Mouse (Mus musculus) granulocyte monocyte progenitor cell, adult 5-6 weeks (primary cell): ENCODE results near the gene Fignl1. TPM values are rescaled to one million over a fixed set of nuclear protein-coding genes. Genes with fewer than 3 reads are reported as not detected.

Experiments used
- ATAC-seq: replicated peaks from 2 replicates; pipeline ENCODE4 v1.8.0; 2016; ENCODE audit warnings: mild to moderate bottlenecking, moderate TSS enrichment, inconsistent platforms; ENCODE audit not compliant: poor library complexity, severe bottlenecking
- total RNA-seq, 2 experiments: library from RNA; stranded (forward) in 1 of 2; stranded (reverse) in 1 of 2; fragments of 200-712, 200-1000 nt in 1 of 2; fragments of >200 nt in 1 of 2; fragmentation: Nextera tagmentation in 1 of 2; gene quantifications; 2 replicates each; pipeline ENCODE4 v1.2.3; 2014 to 2017

The Fignl1 gene
- total RNA-seq (2014; fragmentation: Nextera tagmentation) (43.8 and 51.2 TPM in 2 replicates), total RNA-seq (2017) (93.0 and 100 TPM in 2 replicates)

GRCm38 (mm10) chr11:11808820-11809403 is at the start of gene Fignl1:
Fignl1 (minus strand) TSS chr11:11808962.
- ATAC-seq: peak; percentile 84

- no peak for ATAC-seq
These were observed 48.2 kb upstream of the Fignl1 start for GRCm38 (mm10) chr11:11856959-11857358.

- no peak for ATAC-seq
These were observed 46.9 kb upstream of the Fignl1 start for GRCm38 (mm10) chr11:11855685-11856131.

GRCm38 (mm10) chr11:11855061-11855672 is 46.4 kb upstream of the Fignl1 start:
- no peak for ATAC-seq

GRCm38 (mm10) chr11:11853731-11854461 is 45.1 kb upstream of the Fignl1 start:
- ATAC-seq: no peak

GRCm38 (mm10) chr11:11851957-11852505 is 43.3 kb upstream of the Fignl1 start:
- no peak for ATAC-seq

GRCm38 (mm10) chr11:11850476-11851267 is 41.9 kb upstream of the Fignl1 start:
- ATAC-seq: no peak

GRCm38 (mm10) chr11:11849513-11850311 is 41.0 kb upstream of the Fignl1 start:
- ATAC-seq: no peak

GRCm38 (mm10) chr11:11848467-11848866 is 39.7 kb upstream of the Fignl1 start:
- ATAC-seq: no peak

- no peak for ATAC-seq
These were observed 36.3 kb upstream of the Fignl1 start for GRCm38 (mm10) chr11:11845044-11845443.

GRCm38 (mm10) chr11:11844367-11844971 is 35.7 kb upstream of the Fignl1 start:
- ATAC-seq: no peak; the same call in 1 of the 2 replicates

GRCm38 (mm10) chr11:11841590-11841989 is 32.8 kb upstream of the Fignl1 start:
- ATAC-seq: no peak; the same call in 1 of the 2 replicates

- no peak for ATAC-seq
These were observed 32.0 kb upstream of the Fignl1 start for GRCm38 (mm10) chr11:11840746-11841145.

GRCm38 (mm10) chr11:11839874-11840273 is 31.1 kb upstream of the Fignl1 start:
- ATAC-seq: no peak

- ATAC-seq: no peak
These were observed 28.6 kb upstream of the Fignl1 start for GRCm38 (mm10) chr11:11837384-11837783.

GRCm38 (mm10) chr11:11836713-11837370 is 28.1 kb upstream of the Fignl1 start:
- peak; percentile 71 for ATAC-seq

GRCm38 (mm10) chr11:11836262-11836661 is 27.5 kb upstream of the Fignl1 start:
- no peak for ATAC-seq

- ATAC-seq: no peak
These were observed 27.0 kb upstream of the Fignl1 start for GRCm38 (mm10) chr11:11835791-11836190.
